Comparison of ENCODE assay signal across 18 mouse cellular contexts in the genomic region with DNA sequence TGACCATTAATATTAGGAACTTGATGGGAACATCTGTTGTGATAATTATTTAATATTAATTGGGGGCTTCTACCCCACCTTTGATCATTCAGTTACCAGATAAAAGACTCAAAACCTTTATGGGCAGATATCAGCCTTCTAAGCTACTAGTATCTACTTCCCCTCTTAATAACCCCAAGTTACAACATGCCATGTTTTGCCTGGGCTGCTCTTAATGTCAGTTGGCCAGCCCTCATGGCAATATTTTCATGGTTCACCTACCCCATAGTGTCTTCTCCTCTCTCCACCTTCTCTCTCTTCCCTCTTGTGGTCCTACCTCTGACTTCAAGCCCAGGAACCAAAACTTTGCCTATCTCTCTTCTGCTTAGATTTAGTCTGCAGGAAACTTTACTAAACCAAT.
"Had no signal": no experiment of that assay in that cellular context is flagged by ENCODE, and none has a peak within 500 bp of the region (broad histone marks: within the 10 kb centered on the region; RNA-seq: fewer than 3 reads in every experiment).

No protein-coding gene starts in this region.

- H3K27ac ChIP-seq: liver, embryonic 13.5 days; liver, embryonic 15.5 days; lung, embryonic 15.5 days; macrophage; midbrain, embryonic 12.5 days; neural tube, embryonic 12.5 days had no signal

- DNase-seq: liver, embryonic 13.5 days; liver, postnatal 0 days; lung, adult 2 months; lung, postnatal 14 days; lung, postnatal 36 days; midbrain, embryonic 14.5 days; right cerebral cortex, postnatal 14 days; thymus, adult 18-20 months; thymus, postnatal 14 days; thymus, postnatal 36 days had no signal

- H3K27me3 ChIP-seq: liver, embryonic 13.5 days; liver, embryonic 15.5 days; lung, embryonic 15.5 days; megakaryocyte, embryonic 14.5 days; midbrain, embryonic 12.5 days; neural tube, embryonic 12.5 days had no signal

- H3K9me3 ChIP-seq: liver, embryonic 13.5 days; liver, embryonic 15.5 days; lung, embryonic 15.5 days; megakaryocyte, embryonic 14.5 days; midbrain, embryonic 12.5 days; neural tube, embryonic 12.5 days had no signal

- H3K36me3 ChIP-seq: liver, embryonic 13.5 days; liver, embryonic 15.5 days; lung, embryonic 15.5 days; midbrain, embryonic 12.5 days; neural tube, embryonic 12.5 days had no signal

- H3K4me2 ChIP-seq: liver, embryonic 13.5 days; liver, embryonic 15.5 days; lung, embryonic 15.5 days; midbrain, embryonic 12.5 days; neural tube, embryonic 12.5 days had no signal

- H3K9ac ChIP-seq: liver, embryonic 13.5 days; liver, embryonic 15.5 days; liver, postnatal 0 days; lung, embryonic 15.5 days; midbrain, embryonic 12.5 days; neural tube, embryonic 12.5 days had no signal

- H3K4me1 ChIP-seq: liver, embryonic 13.5 days; liver, embryonic 15.5 days; lung, embryonic 15.5 days; midbrain, embryonic 12.5 days; neural tube, embryonic 12.5 days had no signal

- H3K4me3 ChIP-seq: liver, embryonic 13.5 days; liver, embryonic 15.5 days; lung, embryonic 15.5 days; megakaryocyte, embryonic 14.5 days; midbrain, embryonic 12.5 days; neural tube, embryonic 12.5 days had no signal

- ATAC-seq: liver, postnatal 0 days; lung, postnatal 0 days; midbrain, embryonic 16.5 days had no signal
